Mouse (Mus musculus) CH12.LX (cell line): ENCODE measurements around the gene Ipo7. TPM values are rescaled to one million over a fixed set of nuclear protein-coding genes. Genes with fewer than 3 reads are reported as not detected.

ENCODE experiments used
- DNase-seq: peaks from one replicate; pipeline ENCODE4 v3.0.0-alpha.2; 2013; ENCODE audit errors: extremely low read depth
- H3K27ac ChIP-seq: 2 replicates; pipeline ENCODE4 v1.5.1; 2012; ENCODE audit warnings: low read depth, mild to moderate bottlenecking, control low read depth, moderate library complexity; ENCODE audit not compliant: insufficient read depth
- H3K27me3 ChIP-seq: replicated peaks from 2 replicates; pipeline ENCODE3; 2012; ENCODE audit warnings: inconsistent platforms
- H3K36me3 ChIP-seq, 2 experiments: replicated peaks in 1 of 2; 2 replicates each; pipeline versions ENCODE3 to v1.6.1; 2012; ENCODE audit warnings: inconsistent platforms in 1 of 2, low read length in 1 of 2, mild to moderate bottlenecking in 1 of 2, mixed read lengths in 1 of 2, moderate library complexity in 1 of 2; ENCODE audit not compliant: control insufficient read depth in 1 of 2, insufficient read depth in 1 of 2
- H3K4me1 ChIP-seq, 2 experiments: 2 replicates each; pipeline ENCODE4 v1.6.1; 2012; ENCODE audit warnings: inconsistent platforms in 1 of 2, moderate library complexity in 1 of 2; ENCODE audit not compliant: insufficient read depth in 2 of 2, control insufficient read depth in 1 of 2
- H3K4me2 ChIP-seq: 2 replicates; pipeline ENCODE4 v1.6.1; 2012; ENCODE audit warnings: low read depth, mild to moderate bottlenecking, control low read depth; ENCODE audit not compliant: poor library complexity, insufficient read depth, severe bottlenecking
- H3K4me3 ChIP-seq, 3 experiments: fragments of 150-350 bp in 1 of 3; sonication (generic) in 1 of 3; replicated peaks in 1 of 3; 2 replicates each; pipeline versions ENCODE3 to v1.5.1; 2011 to 2012; ENCODE audit warnings: low read depth in 2 of 3, low read length in 2 of 3, mild to moderate bottlenecking in 2 of 3, moderate library complexity in 2 of 3, control low read depth in 1 of 3, improper control_type of control experiment in 1 of 3, inconsistent platforms in 1 of 3, mixed read lengths in 1 of 3; ENCODE audit not compliant: poor library complexity in 1 of 3
- H3K79me2 ChIP-seq: replicated peaks from 2 replicates; pipeline ENCODE4 v1.6.1; 2012; ENCODE audit warnings: mild to moderate bottlenecking, moderate library complexity; ENCODE audit not compliant: control insufficient read depth, poor library complexity, insufficient read depth, severe bottlenecking; ENCODE audit errors: extremely low read depth
- H3K9ac ChIP-seq: 2 replicates; pipeline ENCODE4 v1.6.1; 2012; ENCODE audit warnings: low read depth, mild to moderate bottlenecking, control low read depth, moderate library complexity; ENCODE audit not compliant: insufficient read depth
- H3K9me3 ChIP-seq: replicated peaks from 2 replicates; pipeline ENCODE3; 2012; ENCODE audit warnings: low read length, inconsistent platforms, mixed read lengths
- BHLHE40 ChIP-seq: IDR thresholded peaks from 2 replicates; pipeline ENCODE4 v1.6.1; 2011; ENCODE audit warnings: mild to moderate bottlenecking, low read depth, low read length, improper control_type of control experiment
- CHD1 ChIP-seq: IDR thresholded peaks from 2 replicates; pipeline ENCODE4 v1.6.1; 2012; ENCODE audit warnings: low read depth, low read length, improper control_type of control experiment, inconsistent platforms
- E2F4 ChIP-seq: IDR thresholded peaks from 2 replicates; pipeline ENCODE4 v1.6.1; 2011; ENCODE audit warnings: low read depth, low read length, improper control_type of control experiment; ENCODE audit not compliant: insufficient replicate concordance
- EP300 ChIP-seq: IDR thresholded peaks from 2 replicates; pipeline ENCODE4 v1.6.1; 2011; ENCODE audit warnings: low read length, improper control_type of control experiment
- ETS1 ChIP-seq: conservative IDR thresholded peaks from 2 replicates; pipeline ENCODE4 v1.6.1; 2012; ENCODE audit warnings: low read depth, mild to moderate bottlenecking, inconsistent platforms, low read length, improper control_type of control experiment, moderate library complexity
- GABPA ChIP-seq: IDR thresholded peaks from 2 replicates; pipeline ENCODE4 v1.6.1; 2012; ENCODE audit warnings: low read depth, low read length, improper control_type of control experiment, inconsistent platforms; ENCODE audit not compliant: insufficient replicate concordance
- IRF4 ChIP-seq: IDR thresholded peaks from 2 replicates; pipeline ENCODE4 v1.6.1; 2014; ENCODE audit warnings: low read depth, mild to moderate bottlenecking, inconsistent platforms, low read length, improper control_type of control experiment
- JUN ChIP-seq: IDR thresholded peaks from 2 replicates; pipeline ENCODE4 v1.6.1; 2011; ENCODE audit warnings: low read depth, mild to moderate bottlenecking, low read length, improper control_type of control experiment, moderate library complexity; ENCODE audit not compliant: insufficient read depth
- JUND ChIP-seq: conservative IDR thresholded peaks from 2 replicates; pipeline ENCODE4 v1.6.1; 2011; ENCODE audit warnings: low read depth, low read length, improper control_type of control experiment
- KAT2A ChIP-seq: IDR thresholded peaks from 2 replicates; pipeline ENCODE4 v1.6.1; 2012; ENCODE audit warnings: low read length, improper control_type of control experiment, inconsistent platforms; ENCODE audit not compliant: insufficient replicate concordance
- MAFK ChIP-seq: IDR thresholded peaks from 2 replicates; pipeline ENCODE4 v1.6.1; 2011; ENCODE audit warnings: low read length, improper control_type of control experiment; ENCODE audit not compliant: insufficient replicate concordance
- MAX ChIP-seq: IDR thresholded peaks from 2 replicates; pipeline ENCODE4 v1.6.1; 2011; ENCODE audit warnings: low read length, improper control_type of control experiment
- MEF2A ChIP-seq: IDR thresholded peaks from 2 replicates; pipeline ENCODE4 v1.6.1; 2014; ENCODE audit warnings: low read depth, mild to moderate bottlenecking, inconsistent platforms, low read length, improper control_type of control experiment, borderline replicate concordance
- MXI1 ChIP-seq: IDR thresholded peaks from 2 replicates; pipeline ENCODE4 v1.6.1; 2011; ENCODE audit warnings: mild to moderate bottlenecking, low read depth, low read length, improper control_type of control experiment
- MYC ChIP-seq: IDR thresholded peaks from 2 replicates; pipeline ENCODE4 v1.6.1; 2011; ENCODE audit warnings: low read depth, mild to moderate bottlenecking, improper control_type of control experiment, low read length
- NELFE ChIP-seq: IDR thresholded peaks from 2 replicates; pipeline ENCODE4 v1.6.1; 2011; ENCODE audit warnings: low read depth, low read length, improper control_type of control experiment
- NRF1 ChIP-seq: IDR thresholded peaks from 2 replicates; pipeline ENCODE4 v1.6.1; 2014; ENCODE audit warnings: low read depth, mild to moderate bottlenecking, inconsistent platforms, low read length, improper control_type of control experiment, moderate library complexity
- PAX5 ChIP-seq: IDR thresholded peaks from 2 replicates; pipeline ENCODE4 v1.6.1; 2012; ENCODE audit warnings: low read length, inconsistent platforms, mixed read lengths
- POLR2A ChIP-seq: IDR thresholded peaks from 2 replicates; pipeline ENCODE4 v1.6.1; 2011; ENCODE audit warnings: low read depth, mild to moderate bottlenecking, improper control_type of control experiment, low read length
- POLR2AphosphoS2 ChIP-seq: IDR thresholded peaks from 2 replicates; pipeline ENCODE4 v1.6.1; 2011; ENCODE audit warnings: low read depth, low read length, improper control_type of control experiment
- RAD21 ChIP-seq: IDR thresholded peaks from 2 replicates; pipeline ENCODE4 v1.6.1; 2011; ENCODE audit warnings: low read depth, mild to moderate bottlenecking, low read length, improper control_type of control experiment, moderate library complexity
- RCOR1 ChIP-seq: conservative IDR thresholded peaks from 2 replicates; pipeline ENCODE4 v1.6.1; 2012; ENCODE audit warnings: low read depth, mild to moderate bottlenecking, inconsistent platforms, low read length, improper control_type of control experiment
- SIN3A ChIP-seq: IDR thresholded peaks from 2 replicates; pipeline ENCODE4 v1.6.1; 2012; ENCODE audit warnings: low read length, improper control_type of control experiment, inconsistent platforms
- SMC3 ChIP-seq: IDR thresholded peaks from 2 replicates; pipeline ENCODE4 v1.6.1; 2011; ENCODE audit warnings: low read depth, low read length, improper control_type of control experiment
- TBP ChIP-seq: conservative IDR thresholded peaks from 2 replicates; pipeline ENCODE4 v1.6.1; 2011; ENCODE audit warnings: low read depth, low read length, improper control_type of control experiment
- TCF12 ChIP-seq: IDR thresholded peaks from 2 replicates; pipeline ENCODE4 v1.6.1; 2014; ENCODE audit warnings: low read depth, mild to moderate bottlenecking, inconsistent platforms, low read length, improper control_type of control experiment
- USF2 ChIP-seq: conservative IDR thresholded peaks from 2 replicates; pipeline ENCODE4 v1.6.1; 2011; ENCODE audit warnings: low read depth, low read length, improper control_type of control experiment
- ZKSCAN1 ChIP-seq: IDR thresholded peaks from 2 replicates; pipeline ENCODE4 v1.6.1; 2012; ENCODE audit warnings: low read depth, inconsistent platforms, low read length, improper control_type of control experiment, borderline replicate concordance
- ZNF384 ChIP-seq: IDR thresholded peaks from 2 replicates; pipeline ENCODE4 v1.6.1; 2012; ENCODE audit warnings: low read depth, low read length, improper control_type of control experiment, inconsistent platforms
- dilution Hi-C: fragments of 300-500 bp; cut with MboI; formaldehyde crosslinking; loops from 2 replicates; pipeline ENCODE4 v1.14.3; 2020; ENCODE audit warnings: low sequenced_read_pairs; ENCODE audit not compliant: extremely low pct_unique_long_range_greater_than_20kb, extremely low pct_ligation_motif_present
- in situ Hi-C: fragments of 300-500 bp; cut with MboI; formaldehyde crosslinking; loops from 3 replicates; pipeline ENCODE4 v1.14.3; 2019; ENCODE audit warnings: low sequenced_read_pairs, low pct_ligation_motif_present, low pct_unique_long_range_greater_than_20kb, mixed read lengths
- polyA plus RNA-seq: library from polyadenylated mRNA; unstranded; fragments of >175 nt; gene quantifications from 2 replicates; pipeline ENCODE4 v1.2.1, GENCODE M21; 2012; ENCODE audit warnings: low read depth; ENCODE audit not compliant: insufficient read length
- total RNA-seq, 2 experiments: library from RNA; depleted of rRNA; stranded (reverse); fragments of 300-350 nt in 1 of 2; fragments of >200 nt in 1 of 2; gene quantifications; 2 replicates each; pipeline ENCODE4 v1.2.3; 2012 to 2014

The Ipo7 gene
- total and polyA plus RNA-seq, 3 experiments, result 126 to 183 (median 181) TPM

DNA sequence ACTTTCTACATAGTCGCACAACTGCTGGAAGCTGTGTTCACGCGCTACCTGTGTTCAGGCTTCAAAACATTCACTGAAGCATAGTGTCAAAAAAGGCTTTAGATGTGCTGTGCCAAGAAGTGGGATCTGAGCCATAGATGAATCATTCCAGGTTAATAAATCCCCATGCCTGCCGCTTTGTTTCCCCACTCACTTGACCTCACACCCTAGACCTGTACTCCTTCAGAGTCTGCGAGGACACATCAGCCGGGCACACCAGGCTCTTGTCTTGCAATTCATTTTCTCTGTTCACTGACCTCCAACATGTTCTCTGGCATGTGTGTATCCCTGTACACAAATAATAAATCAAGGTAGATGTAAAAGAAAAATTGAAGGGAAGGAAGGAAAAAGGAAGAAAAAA is 9.0 kb upstream of the Ipo7 start:
- H3K9me3 ChIP-seq, result peaks cover under 1% of the 10 kb centered on the region
- H3K27me3 ChIP-seq, result no peaks in the 10 kb centered on the region
- DNase-seq, result no peak
- no peak overlapping the region for H3K27ac ChIP-seq
- peaks cover 0 to 17% of the 10 kb centered on the region in 2 experiments; a peak in 2 of 4 replicates for H3K4me1 ChIP-seq
- in situ Hi-C loops (no loop called here), dilution Hi-C loops (no loop called here)
- H3K9ac ChIP-seq, result no peak overlapping the region
- H3K4me2 ChIP-seq, result no peak overlapping the region
- H3K79me2 ChIP-seq, result no peaks in the 10 kb centered on the region
- H3K36me3 ChIP-seq, result no peaks in the 10 kb centered on the region
- no peak overlapping the region for H3K4me3 ChIP-seq
- TF ChIP-seq JUND (no peak), NRF1 (no peak), POLR2AphosphoS2 (no peak), BHLHE40 (no peak), ZKSCAN1 (no peak), ETS1 (no peak), E2F4 (no peak), MYC (no peak), EP300 (no peak), CHD1 (no peak), MAX (no peak), MEF2A (no peak), POLR2A (no peak), RAD21 (no peak), NELFE (no peak), SIN3A (no peak), MAFK (no peak), USF2 (no peak), PAX5 (no peak)

GRCm38 (mm10) chr7:110011417-110011816 is 6.7 kb upstream of the Ipo7 start:
- Histone ChIP-seq H3K9ac (no peak overlapping the region), H3K9me3 (peaks cover 5% of the 10 kb centered on the region), H3K27ac (no peak overlapping the region), H3K4me2 (no peak overlapping the region), H3K36me3 (no peaks in the 10 kb centered on the region), H3K4me3 (no peak overlapping the region), H3K27me3 (no peaks in the 10 kb centered on the region), H3K79me2 (no peaks in the 10 kb centered on the region), H3K4me1 (peaks cover 0 to 6% of the 10 kb centered on the region in 2 experiments; a peak in 2 of 4 replicates)
- in situ Hi-C loops, result no loop called here
- dilution Hi-C loops, result no loop called here
- TF ChIP-seq E2F4 (no peak), JUN (no peak), KAT2A (no peak), TBP (no peak), MAFK (no peak), TCF12 (no peak), ZNF384 (no peak), GABPA (no peak), RCOR1 (no peak), RAD21 (no peak), IRF4 (no peak), ZKSCAN1 (no peak), MXI1 (no peak), SMC3 (no peak), SIN3A (no peak), MAX (no peak), MEF2A (no peak)
- no peak for DNase-seq
